Mouse (Mus musculus) spleen, adult 2 months (tissue): ENCODE results near the gene Sertad2. TPM values are rescaled to one million over a fixed set of nuclear protein-coding genes. Genes with fewer than 3 reads are reported as not detected.

Experiments used
- DNase-seq, 2 experiments: peaks; one replicate each; pipeline versions ENCODE4 v3.0.0 to v3.0.0-alpha.2; 2012 to 2021; ENCODE audit warnings: low spot score in 2 of 2, low read depth in 1 of 2
- H3K27ac ChIP-seq: fragments of 200-500 bp; 2 replicates; pipeline ENCODE4 v1.5.1; 2012; ENCODE audit warnings: low read length, inconsistent platforms; ENCODE audit not compliant: insufficient read depth
- H3K27me3 ChIP-seq: fragments of 200-500 bp; 2 replicates; pipeline ENCODE4 v1.6.1; 2012; ENCODE audit warnings: mild to moderate bottlenecking, moderate library complexity, low read length, inconsistent platforms; ENCODE audit not compliant: control insufficient read depth, insufficient read depth
- H3K36me3 ChIP-seq: fragments of 200-500 bp; 2 replicates; pipeline ENCODE4 v1.6.1; 2012; ENCODE audit warnings: mild to moderate bottlenecking, low read length, inconsistent platforms; ENCODE audit not compliant: control insufficient read depth, insufficient read depth
- H3K4me1 ChIP-seq: fragments of 200-500 bp; 2 replicates; pipeline ENCODE4 v1.6.1; 2011; ENCODE audit warnings: inconsistent platforms; ENCODE audit not compliant: control insufficient read depth, insufficient read depth, insufficient read length
- H3K4me3 ChIP-seq: fragments of 200-500 bp; 2 replicates; pipeline ENCODE4 v1.5.1; 2011; ENCODE audit warnings: mild to moderate bottlenecking, inconsistent platforms; ENCODE audit not compliant: insufficient read depth, insufficient read length; ENCODE audit errors: extremely low read depth
- CTCF ChIP-seq: fragments of 200-500 bp; IDR thresholded peaks from 2 replicates; pipeline ENCODE4 v1.5.1; 2011; ENCODE audit warnings: mild to moderate bottlenecking, inconsistent platforms; ENCODE audit not compliant: insufficient read depth, insufficient read length, insufficient replicate concordance; ENCODE audit errors: extremely low read depth
- POLR2A ChIP-seq: fragments of 200-500 bp; IDR thresholded peaks from 2 replicates; pipeline ENCODE4 v1.6.1; 2011; ENCODE audit warnings: low read depth, low read length, inconsistent platforms
- WGBS: fragments of 180-500 bp; shearing (Covaris S2); methylation state at CpG from one replicate; pipeline ENCODE4 v1.1.7; 2018; 5-methylcytosine and 5-hydroxymethylcytosine counted together
- polyA plus RNA-seq: library from polyadenylated mRNA; depleted of rRNA; stranded (reverse); fragments of >200 nt; gene quantifications from 2 replicates; pipeline ENCODE4 v1.2.3, GENCODE M21; 2012; rRNA removed

The Sertad2 gene
- polyA plus RNA-seq, 1 experiment, result 22.3 TPM

- no peak for DNase-seq
- H3K36me3 ChIP-seq, result peaks cover 5% of the 10 kb centered on the region
- no peaks in the 10 kb centered on the region for H3K27me3 ChIP-seq
- H3K4me3 ChIP-seq, result no peak overlapping the region
- H3K4me1 ChIP-seq, result no peaks in the 10 kb centered on the region
- H3K27ac ChIP-seq, result no peak overlapping the region
- whole genome bisulfite sequencing, result 91% methylated on average over 5 of the region's 5 CpGs
- no peak for TF ChIP-seq POLR2A
- TF ChIP-seq CTCF, result no peak
These were observed 137.7 kb downstream of the Sertad2 start for GRCm38 (mm10) chr11:20680781-20681180.

- no peak for DNase-seq
- H3K27ac ChIP-seq, result no peak overlapping the region
- WGBS, result 82% methylated on average over 5 of the region's 5 CpGs
- H3K4me1 ChIP-seq, result no peaks in the 10 kb centered on the region
- H3K4me3 ChIP-seq, result no peak overlapping the region
- no peaks in the 10 kb centered on the region for H3K27me3 ChIP-seq
- TF ChIP-seq POLR2A, result no peak
- no peak for TF ChIP-seq CTCF
- H3K36me3 ChIP-seq, result peaks cover 12% of the 10 kb centered on the region
These were observed 138.6 kb downstream of the Sertad2 start for GRCm38 (mm10) chr11:20681679-20682078.

- Histone ChIP-seq H3K4me3 (no peak overlapping the region), H3K27ac (no peak overlapping the region), H3K36me3 (peaks cover 19% of the 10 kb centered on the region), H3K27me3 (no peaks in the 10 kb centered on the region), H3K4me1 (no peaks in the 10 kb centered on the region)
- TF ChIP-seq CTCF (peak; percentile 74; the same call in 1 of the 2 replicates), POLR2A (no peak)
- DNase-seq, result peak; percentile 40 to 41
- WGBS, result 23% methylated on average over 4 of the region's 4 CpGs
These were observed 147.9 kb downstream of the Sertad2 start for GRCm38 (mm10) chr11:20691000-20691399.

Other genes with a start within 250 kb of the Sertad2 start
- 0.85 and 1.1 TPM in 2 replicates for gene Slc1a4, start 210.5 kb upstream of the Sertad2 start, polyA plus RNA-seq
- gene Aftph, start 198.3 kb downstream of the Sertad2 start, polyA plus RNA-seq, result 31.0 and 37.3 TPM in 2 replicates